Comparison of ENCODE assay signal across 8 mouse cellular contexts in genomic region chr6:11925496-11926041, GRCm38 (mm10). TPM values are rescaled to one million over a fixed set of nuclear protein-coding genes. Genes with fewer than 3 reads are reported as not detected.
DNase-seq lines count a peak whose midpoint lies in the region; TF ChIP-seq lines count a peak whose summit lies in the region.

No protein-coding gene starts in this region.

- peaks cover 4% of the 10 kb centered on the region; the same call in 1 of the 2 replicates for H3K9me3 ChIP-seq in megakaryocyte, embryonic 14.5 days

- H3K27ac ChIP-seq in gastrocnemius, adult 2 months = peak overlapping the region; percentile 89

- peaks cover 19% of the 10 kb centered on the region for H3K4me1 ChIP-seq in megakaryocyte, embryonic 14.5 days

- peaks cover 34% of the 10 kb centered on the region for H3K36me3 ChIP-seq in megakaryocyte, embryonic 14.5 days (replicated peaks; ENCODE audit: low read length)

- DNase-seq in ZHBTc4 (ENCODE audit: low read depth, low spot score) = peak; percentile 94
- peak; percentile 80 to 87 for DNase-seq in cerebellum, postnatal 4 days (ENCODE audit: low spot score in 2 of 2)
- DNase-seq in gastrocnemius, adult 2 months = peak; percentile 92
- peak; percentile 67 for DNase-seq in hindlimb bud, embryonic 11.5 days (ENCODE audit: extremely low spot score, low read depth, low spot score)
- peak; percentile 61 to 83 for DNase-seq in left cerebral cortex, adult 8-10 months (ENCODE audit: low spot score in 2 of 2)
- peak; percentile 88 for DNase-seq in right cerebral cortex, postnatal 25 days
- DNase-seq in urinary bladder, postnatal 4 days (ENCODE audit: low spot score in 2 of 2) = peak; percentile 81 to 88

- intact Hi-C loops in gastrocnemius, adult 2 months (cut with DNase I) = no loop called here

- H3K4me3 ChIP-seq in gastrocnemius, adult 2 months = peak overlapping the region; percentile 78
- peak overlapping the region; percentile 99 for H3K4me3 ChIP-seq in megakaryocyte, embryonic 14.5 days (replicated peaks)

- no peaks in the 10 kb centered on the region for H3K27me3 ChIP-seq in megakaryocyte, embryonic 14.5 days (replicated peaks)

- TF ChIP-seq CTCF in gastrocnemius, adult 2 months (IDR thresholded peaks at IDR 0.05) = no peak

RNA-seq across cellular contexts. Expression of gene Phf14, which starts 18.0 kb away (rescaled TPM):
- total RNA-seq in gastrocnemius, adult 2 months (2021) = 10 to 100 TPM; 24.0 to 27.5 TPM
- total RNA-seq in left cerebral cortex, adult 8-10 months (2022) = 10 to 100 TPM; 80.7 to 85.3 (median 83.1) TPM
- polyA plus RNA-seq in megakaryocyte, embryonic 14.5 days (2012; ENCODE audit: insufficient read depth, low replicate concordance) = 6.2 and 7.9 TPM in 2 replicates

RNA-seq across cellular contexts. Expression of gene Ndufa4, which starts 18.3 kb away (rescaled TPM):
- 1,000 to 10,000 TPM; 1,409 to 1,719 TPM for total RNA-seq in gastrocnemius, adult 2 months (2021)
- total RNA-seq in left cerebral cortex, adult 8-10 months (2022) = 100 to 1,000 TPM; 686 to 728 (median 688) TPM
- polyA plus RNA-seq in megakaryocyte, embryonic 14.5 days (2012; ENCODE audit: insufficient read depth, low replicate concordance) = 21.3 TPM in 1 of 2 replicates, not detected in the other

Comparison
In these comparisons a context has a peak if more than half of its experiments do, and no peak if none do; other contexts are left out.
1. Peak in every context shown above with its lines: DNase-seq, H3K4me3 ChIP-seq and H3K27ac ChIP-seq.